Mouse (Mus musculus): Measurements from ENCODE around the gene Xrcc3.

Xrcc3 gene

DNA sequence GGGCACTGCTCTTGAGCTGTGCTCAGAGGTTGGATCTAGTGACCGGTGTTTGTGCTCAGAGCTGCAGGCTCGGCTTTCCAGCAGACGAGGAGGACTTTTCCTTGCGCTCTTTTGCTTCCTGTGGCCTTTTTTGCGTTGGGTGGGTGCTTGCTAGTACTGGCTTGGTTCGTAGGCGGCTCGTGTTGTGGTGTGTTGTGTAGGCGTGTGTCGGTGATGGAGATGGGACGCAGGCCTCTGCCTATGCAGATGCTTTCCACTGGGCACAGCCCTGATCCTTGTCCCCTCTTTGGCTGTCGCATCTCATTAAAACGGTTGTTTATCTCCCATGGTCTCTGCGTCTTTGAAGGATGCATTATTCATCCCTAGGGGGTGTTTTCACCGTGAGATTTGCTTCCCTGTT, 38.8 kb downstream of the Xrcc3 start:
- no peak for DNase-seq (ENCODE audit: low spot score in 2 of 2)

DNA sequence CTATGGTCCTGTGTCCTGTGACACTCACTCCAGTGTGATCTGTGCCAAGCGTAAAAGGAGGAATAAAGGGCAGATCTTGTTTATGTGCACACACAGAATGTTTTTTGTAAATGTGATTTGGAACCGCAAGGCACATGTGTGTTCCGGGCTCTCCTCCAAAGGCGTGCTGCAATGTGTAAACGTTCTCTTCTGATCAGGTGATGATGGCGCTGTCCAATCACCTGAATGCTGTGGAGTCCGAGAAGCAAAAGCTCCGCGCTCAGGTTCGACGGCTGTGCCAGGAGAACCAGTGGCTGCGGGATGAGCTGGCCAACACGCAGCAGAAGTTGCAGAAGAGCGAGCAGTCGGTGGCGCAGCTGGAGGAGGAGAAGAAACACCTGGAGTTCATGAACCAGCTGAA, 39.5 kb downstream of the Xrcc3 start:
- DNase-seq (ENCODE audit: low spot score in 2 of 2) = no peak

DNA sequence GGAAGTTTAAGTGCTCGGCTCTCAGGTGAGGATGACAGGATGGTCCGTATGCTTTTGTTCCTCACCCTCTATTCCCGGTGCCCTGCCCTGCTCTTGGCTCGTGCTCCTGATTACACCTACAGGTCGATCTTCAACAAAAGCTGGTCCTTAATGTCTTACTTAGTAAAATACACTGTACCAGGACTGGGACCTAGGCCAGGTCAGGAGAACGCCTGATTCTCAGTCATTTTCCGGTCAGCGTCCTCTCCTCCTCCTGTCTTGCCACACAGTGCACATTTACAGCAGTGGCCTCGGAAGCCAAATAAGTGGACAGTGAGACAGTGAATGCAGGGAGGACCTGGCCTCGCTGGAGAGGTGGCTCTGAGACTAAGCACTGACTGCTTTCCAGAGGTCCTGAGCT, 43.0 kb downstream of the Xrcc3 start:
- DNase-seq (ENCODE audit: low spot score in 2 of 2) = no peak

DNA sequence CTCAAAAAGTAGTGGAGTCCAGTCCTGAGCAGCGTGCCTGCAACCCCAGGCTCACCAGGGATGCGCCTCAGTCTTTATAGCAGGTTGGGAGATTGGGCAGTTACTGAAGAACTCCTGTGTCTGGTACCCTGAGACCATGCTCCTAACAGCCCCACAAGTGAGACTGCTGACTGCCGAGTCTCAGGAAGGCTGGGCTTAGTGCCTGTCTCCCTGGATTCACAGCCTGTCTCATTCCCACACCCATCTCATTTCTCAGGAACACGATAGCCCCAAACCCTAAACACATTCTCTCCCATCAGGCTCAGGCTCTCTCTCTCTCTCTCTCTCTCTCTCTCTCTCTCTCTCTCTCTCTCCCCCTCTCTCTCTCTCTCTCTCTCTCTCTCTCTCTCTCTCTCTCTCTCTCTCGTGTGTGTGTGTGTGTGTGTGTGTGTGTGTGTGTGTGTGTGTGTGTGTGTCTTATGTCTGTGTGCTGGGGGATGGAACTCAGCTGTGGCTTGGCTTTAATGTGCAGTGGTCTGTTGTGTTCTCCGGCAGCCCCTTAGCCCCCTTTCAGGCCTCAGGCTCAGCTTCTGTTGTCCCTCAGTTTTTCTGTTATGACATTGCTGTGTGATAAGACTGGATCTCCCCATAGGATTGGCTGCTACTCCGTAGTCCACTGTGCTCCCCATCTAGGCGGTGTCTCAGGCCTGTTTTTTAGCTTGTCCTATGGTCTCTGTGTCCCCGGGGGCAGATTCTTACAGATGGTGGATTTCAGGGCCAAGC, 43.7 kb downstream of the Xrcc3 start:
- no peak for DNase-seq (ENCODE audit: low spot score in 2 of 2)

DNA sequence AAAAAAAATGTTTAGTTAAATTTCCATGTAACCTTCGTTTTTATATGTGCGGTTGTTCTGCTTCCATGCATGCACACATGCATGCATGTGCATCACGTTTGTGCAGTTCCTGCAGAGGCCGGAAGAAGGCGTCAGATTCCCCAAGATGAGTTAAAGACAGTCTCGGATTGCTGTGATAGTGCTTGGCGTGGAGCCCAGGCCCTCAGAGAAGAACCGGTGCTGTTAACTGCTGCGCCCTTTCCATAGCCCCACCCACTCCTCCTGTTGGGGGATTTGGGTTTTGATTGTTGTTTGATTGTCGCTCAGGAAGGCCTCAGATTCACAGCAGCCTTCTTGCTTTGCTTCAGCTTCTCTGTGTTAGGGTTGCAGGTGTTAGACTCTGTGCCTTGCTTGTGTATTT, 44.4 kb downstream of the Xrcc3 start:
- peak; percentile 11 to 20 for DNase-seq (ENCODE audit: low spot score in 2 of 2)

DNA sequence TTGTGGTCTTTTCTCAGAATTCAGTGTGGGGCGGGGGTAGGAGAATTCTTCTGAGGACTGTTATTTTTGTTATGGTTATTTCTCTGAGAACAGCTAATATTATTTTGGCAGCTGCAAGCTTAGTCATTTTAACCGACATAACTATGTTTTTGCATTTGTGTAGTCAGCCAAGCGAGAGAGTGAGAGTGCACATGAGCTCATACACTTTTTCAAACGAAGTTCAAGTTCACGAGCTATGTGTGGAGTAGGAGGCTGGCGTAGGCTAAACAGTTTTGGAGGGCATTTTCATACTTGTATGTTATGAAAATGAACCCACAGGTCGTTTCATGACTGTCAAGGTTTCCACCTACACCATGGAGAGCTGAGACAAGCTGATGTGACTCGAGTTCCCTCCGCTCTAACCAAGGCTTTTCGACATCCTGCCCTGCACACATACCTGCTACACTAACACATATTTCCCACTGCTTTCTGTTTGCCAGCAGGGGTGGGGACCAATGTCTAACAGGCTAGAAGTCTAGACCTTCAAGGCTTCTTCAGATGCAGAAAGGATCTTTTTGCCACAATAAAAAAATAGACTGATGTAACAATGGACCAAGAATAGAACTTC, 45.2 kb downstream of the Xrcc3 start:
- no peak for DNase-seq (ENCODE audit: low spot score in 2 of 2)

DNA sequence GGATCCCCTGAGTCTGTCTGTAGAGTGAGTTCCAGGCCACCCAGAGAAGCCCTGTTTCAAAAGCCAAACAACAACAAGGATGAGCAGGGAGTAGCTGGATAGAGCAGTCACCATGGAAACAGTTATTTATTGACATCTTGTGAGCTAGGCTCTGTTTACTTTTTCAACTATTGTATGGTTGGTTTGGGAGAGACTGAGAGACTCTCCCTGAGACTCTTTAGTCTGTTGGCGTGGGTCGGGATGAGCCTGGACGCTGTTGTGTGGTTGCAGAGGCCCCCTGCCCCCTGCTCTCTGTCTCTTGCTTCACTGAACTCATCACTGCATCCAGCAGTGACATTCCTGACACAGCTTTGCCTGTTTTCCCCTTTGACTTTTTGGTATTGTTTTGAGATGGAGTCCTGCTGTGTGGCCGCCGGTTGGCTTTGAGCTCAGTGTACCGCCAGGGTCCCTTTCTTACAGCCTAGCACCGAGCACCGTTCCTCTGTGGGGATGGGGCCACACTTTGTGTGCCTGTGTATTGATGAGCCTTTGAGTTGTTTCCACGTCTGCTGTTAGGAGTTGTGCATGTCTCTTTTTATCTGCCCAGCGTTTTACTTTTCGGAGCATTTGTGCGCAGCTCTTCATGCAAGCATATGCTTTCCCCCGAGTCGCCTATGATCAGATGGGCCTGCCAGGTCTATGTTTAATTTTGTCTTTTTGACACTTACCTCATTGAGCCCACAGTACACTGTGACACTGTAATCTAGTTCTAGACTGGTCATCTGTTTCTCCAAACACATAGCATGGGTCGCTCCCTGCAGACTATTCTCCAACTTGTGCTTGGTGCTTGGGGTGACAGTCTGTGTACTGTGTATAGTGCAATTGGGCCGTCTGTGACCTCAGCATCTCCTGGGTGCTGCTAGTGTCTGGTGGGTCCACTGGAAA, 47.1 kb downstream of the Xrcc3 start:
- DNase-seq (ENCODE audit: low spot score in 2 of 2) = no peak

DNA sequence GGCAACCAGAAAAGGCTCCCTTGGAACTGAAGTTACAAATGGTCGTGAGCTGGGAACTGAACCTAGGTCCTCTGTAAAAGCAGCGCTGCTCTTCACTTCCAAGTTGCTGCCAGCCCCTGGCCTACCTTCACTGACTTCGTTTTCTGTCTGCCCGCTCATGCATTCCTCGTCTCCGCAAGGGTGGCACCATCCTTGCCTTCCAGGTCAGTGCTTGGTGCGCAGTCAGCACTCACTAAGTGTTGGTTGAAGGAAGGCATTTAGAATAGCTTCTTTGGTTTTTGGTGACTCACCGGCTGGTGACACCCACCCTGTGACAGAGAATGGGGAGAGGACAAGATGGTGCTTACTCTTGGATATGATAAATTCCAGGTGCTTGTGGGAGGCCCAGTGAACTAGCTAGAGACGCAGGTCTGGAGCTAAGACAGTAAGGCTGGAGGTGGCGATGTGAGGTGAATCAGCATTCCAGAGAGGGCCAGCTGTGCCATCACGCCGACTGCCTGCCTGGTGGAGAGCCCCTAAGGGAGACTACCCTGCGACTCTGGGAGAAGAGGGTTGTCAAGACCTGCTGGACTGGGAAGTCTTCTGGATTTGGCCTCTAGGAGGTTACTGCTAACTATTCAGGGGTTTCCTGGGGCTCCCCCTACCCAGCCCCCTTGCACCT, 50.9 kb downstream of the Xrcc3 start:
- no peak for DNase-seq (ENCODE audit: low spot score in 2 of 2)

DNA sequence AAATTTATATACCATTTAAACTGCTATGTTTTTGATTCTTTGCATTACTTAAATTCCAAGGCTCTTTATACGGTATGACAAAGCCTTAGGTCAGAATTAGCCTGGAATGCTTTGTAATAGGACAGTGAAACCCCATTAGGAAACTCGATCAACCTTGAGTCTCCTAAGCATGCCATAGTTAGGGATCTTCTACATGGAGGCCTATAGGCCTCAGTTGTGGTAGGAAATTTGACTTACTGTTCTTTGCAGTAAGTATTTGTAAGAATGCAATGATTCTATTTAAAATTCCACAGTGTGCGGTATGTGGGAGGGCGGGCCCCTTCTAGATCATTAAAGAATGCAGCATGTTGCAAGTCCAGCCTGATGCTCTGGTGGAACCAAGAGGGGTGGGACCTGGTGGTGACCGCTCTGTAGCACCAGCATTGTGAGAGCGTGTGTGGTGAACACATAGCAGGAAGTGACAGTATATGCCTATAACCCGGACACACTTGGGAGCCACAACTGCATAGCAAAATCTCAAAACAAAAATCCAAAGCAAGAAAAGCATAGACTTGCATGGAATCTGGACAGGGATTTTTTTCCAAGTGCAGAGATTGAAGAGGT, 53.3 kb downstream of the Xrcc3 start:
- DNase-seq (ENCODE audit: low spot score in 2 of 2) = no peak

DNA sequence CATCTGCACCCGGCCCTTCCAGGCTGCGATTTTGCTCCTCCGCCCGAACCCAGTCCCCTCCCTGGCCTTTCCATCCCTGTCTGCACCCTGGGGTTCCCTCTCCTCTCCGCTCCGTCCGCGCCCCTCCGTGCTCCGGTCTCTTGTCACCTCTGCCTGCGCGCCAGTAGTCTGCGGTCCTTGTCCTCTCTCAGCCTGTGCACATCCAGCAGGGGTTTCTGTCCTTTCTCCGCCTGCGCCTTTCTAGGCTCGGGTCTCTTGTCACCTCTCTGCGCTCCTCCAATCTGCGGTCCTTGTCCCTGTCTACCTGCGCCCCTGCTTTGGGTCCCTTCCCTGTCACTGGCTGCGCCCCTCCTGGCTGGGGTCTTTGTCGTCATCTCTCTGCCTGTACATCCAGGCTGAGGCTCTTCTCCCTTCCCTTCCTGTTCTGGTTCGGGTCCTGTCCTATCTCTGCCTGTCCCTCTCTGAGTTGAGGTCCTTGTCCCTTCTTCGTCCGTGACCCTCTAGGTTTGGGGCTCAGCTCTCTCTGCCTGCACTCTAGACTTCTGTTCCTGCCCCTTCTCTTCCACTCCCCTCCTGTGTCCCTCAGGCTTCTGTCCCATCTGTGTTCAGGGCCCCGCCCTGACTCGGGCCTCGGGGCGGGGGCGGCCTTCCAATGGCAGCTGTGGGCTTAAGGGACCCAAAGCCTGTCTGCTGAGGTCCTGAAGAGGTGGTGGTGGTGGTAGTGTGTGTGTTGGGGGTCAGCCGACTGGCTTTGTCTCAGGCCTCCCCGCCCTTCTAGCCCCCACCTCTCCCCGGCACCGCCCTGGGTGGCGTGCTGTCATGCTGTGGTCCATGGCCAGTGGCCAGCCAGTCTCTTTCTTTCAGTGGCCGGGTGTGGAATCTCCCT, 54.3 kb downstream of the Xrcc3 start:
- peak; percentile 22 to 46 for DNase-seq (ENCODE audit: low spot score in 2 of 2)

DNA sequence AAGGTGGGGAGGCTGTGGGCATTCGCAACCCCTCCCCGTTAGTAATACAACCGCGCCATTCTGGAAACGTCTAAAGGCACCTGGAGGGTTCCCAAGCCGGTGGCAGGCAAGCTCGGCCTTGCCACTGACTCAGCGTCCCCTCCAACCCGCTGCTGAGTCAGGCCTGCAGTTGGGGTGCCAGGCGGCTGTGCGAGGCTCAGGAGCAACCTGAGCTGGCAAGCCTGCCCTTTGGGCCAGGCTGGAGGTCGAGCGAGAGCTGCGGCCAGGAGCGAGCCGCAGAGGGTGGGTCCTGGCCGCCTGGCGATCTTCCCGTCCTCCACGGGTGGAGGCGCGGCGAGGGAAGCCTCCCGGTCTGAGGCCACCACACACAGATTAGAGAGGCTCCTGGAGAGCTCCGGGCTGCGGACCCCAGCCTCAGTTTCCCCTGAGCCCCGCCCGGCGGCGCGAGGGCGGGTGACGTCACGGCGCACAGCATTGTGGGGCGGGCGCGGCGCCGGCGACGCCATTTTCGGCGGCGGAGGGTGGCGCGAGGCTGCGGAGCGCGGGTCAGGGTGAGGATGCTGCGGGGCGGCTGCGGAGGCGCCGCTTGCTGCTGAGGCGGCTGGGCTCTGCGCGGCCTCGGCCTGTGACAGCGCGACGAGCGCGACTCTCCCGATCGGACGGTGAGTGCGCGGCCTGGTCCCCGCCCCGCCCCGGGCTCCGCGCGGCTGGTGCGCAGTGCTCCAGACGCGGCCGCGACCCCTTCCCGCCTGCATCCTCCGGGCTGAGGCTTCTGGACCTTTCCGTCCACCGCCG, 55.1 kb downstream of the Xrcc3 start, which contains the start of gene Klc1:
Gene Klc1 (plus strand): TSS at position 469 of the 795 bp plus-strand sequence.
- DNase-seq (ENCODE audit: low spot score in 2 of 2) = peak; percentile 55 to 81

DNA sequence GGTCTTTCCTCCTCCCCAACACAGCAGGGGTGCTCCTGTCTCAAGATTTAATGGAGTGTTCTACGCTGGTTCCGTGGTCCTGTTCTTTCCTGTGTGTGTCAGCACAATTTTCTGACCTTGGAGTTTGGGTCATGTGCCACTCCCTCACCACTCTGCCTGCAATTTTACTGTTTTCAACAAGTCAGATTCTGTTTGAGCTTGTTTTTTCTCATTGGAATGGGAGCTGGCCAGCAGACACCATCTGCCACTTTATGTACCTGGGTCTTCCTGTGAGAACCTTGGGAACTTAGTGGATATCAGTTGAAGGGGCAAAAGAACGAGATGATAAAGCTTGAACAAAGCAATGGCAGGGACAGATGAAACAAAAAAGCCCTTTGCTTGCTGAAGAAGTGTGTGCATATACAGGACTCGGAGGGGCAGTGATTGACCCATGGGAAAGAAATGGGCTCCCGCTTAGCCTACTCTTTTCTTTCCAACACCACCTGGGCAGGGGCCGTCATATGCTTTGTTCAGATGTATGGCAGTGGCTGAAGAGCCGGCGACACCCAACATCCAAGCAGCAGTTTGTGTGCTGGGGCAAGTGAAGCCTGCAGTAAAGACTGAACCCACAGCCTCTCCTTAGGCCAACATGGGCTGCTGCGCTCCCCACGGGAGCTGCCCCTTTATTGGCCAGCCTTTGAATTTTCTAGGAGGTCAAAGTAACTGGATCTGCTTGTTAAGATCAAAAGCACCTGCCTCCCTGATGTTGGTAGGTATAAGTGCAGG, 55.9 kb downstream of the Xrcc3 start:
- no peak for DNase-seq (ENCODE audit: low spot score in 2 of 2)

DNA sequence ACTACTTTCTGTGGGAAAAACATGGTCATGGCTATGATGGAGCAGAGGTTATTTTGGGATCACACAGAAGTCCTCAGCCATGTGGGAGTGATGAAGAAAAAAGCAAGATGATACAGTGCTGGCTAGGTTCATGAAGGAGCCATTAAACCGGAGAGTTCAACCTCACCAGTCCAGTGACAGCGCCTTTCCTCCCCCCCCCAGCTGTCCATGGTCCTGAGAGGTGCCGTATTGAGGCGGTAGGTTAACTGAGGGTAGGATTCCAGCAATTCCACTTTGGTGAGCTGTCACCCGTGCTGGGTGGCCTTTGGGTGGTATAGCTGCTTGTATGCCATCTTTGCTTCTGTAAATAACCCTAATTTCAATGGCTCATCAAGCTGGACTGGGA, 57.0 kb downstream of the Xrcc3 start:
- no peak for DNase-seq (ENCODE audit: low spot score in 2 of 2)

DNA sequence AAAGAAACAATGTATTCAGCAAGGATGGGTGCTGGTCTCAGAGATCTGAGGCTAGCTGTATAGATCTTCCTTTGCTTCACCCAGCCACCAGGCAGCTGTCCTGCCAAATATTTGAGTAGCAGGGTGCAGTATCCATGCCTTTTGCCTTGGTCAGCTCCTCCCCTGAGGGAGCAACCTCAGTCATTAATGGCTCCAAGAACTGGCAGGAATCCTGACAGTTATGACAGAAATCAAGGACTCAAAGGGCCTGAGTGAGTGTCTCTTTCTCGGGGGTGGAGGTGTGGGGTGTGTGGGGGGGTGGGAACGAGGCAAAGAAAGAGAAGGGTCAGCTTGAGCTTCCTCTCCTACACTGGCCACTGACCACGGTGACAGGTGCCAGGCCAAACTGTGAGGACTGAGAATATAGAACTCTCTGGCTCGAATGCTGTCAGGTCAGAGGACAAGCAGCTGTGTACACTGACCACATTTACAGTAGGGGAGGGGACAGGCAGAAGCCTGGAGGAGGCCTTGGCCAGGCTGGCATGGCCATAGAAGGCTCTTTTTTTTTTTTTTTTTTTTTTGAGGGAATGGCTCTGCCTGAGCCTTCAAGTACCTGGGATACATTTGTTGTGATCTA, 57.5 kb downstream of the Xrcc3 start:
- DNase-seq (ENCODE audit: low spot score in 2 of 2) = no peak

DNA sequence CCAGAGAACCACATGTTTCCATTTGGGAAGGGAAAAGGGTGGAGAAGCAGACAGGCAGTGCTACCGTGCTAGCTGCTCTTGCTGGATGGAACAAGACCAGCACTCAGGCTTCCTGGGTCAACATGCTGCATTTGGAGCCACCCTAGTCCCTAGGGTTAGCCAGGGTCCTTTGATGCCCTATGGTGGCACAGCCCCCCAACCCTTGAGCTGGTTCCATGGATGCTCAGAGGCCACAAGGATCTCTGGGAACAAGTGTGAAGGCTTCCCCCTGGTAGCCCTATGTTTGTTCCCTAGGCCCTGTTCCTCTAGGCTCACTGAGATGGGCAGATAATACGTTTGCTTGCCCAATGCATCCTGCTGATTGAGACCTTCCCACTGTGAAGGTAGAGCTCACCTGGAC, 58.4 kb downstream of the Xrcc3 start:
- no peak for DNase-seq (ENCODE audit: low spot score in 2 of 2)

DNA sequence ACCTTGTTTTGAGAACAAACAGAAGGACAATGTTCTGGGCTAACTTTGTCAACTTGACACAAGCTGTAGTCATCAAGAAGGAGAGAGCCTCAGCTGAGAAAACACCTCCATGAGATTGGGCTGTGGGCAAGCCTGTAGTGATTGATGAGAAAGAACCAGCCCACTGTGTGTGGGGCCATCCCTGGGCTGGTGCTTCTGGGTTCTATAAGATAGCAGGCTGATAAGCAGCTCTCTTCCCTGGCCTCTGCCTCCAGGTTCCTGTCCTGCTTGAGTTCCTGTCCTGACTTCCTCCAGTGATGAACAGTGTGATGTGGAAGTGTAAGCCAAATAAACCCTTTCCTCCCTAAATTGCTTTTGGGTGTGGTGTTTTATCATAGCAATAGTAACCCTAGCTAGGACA, 59.0 kb downstream of the Xrcc3 start:
- no peak for DNase-seq (ENCODE audit: low spot score in 2 of 2)

DNA sequence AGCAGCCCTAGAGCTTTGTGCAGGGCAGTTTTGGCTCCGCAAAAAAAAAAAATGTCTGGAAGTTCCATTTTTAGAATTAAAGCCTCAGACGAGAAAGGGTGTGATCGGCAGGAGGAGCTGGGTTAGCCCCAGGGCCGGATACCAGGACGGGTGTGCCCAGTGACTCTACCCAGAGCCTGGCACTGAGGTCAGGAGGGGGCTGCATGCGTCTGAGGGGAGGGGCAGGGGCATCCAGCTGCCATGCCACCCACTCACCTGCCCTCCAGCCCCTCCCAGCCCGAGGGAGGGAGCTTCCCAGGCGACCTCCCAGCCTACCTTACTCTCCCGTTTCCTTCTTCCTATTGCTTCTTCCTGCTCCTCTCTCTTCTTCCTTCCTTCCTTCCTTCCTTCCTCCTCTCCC, 60.3 kb downstream of the Xrcc3 start:
- DNase-seq (ENCODE audit: low spot score in 2 of 2) = no peak
